Mouse (Mus musculus) telencephalon, adult 2 months (tissue): ENCODE measurements around the gene Itk.

Source experiments
- DNase-seq: peaks from one replicate; pipeline ENCODE4 v3.0.0-alpha.2; 2011; ENCODE audit warnings: low read depth, low spot score

The Itk gene

DNA sequence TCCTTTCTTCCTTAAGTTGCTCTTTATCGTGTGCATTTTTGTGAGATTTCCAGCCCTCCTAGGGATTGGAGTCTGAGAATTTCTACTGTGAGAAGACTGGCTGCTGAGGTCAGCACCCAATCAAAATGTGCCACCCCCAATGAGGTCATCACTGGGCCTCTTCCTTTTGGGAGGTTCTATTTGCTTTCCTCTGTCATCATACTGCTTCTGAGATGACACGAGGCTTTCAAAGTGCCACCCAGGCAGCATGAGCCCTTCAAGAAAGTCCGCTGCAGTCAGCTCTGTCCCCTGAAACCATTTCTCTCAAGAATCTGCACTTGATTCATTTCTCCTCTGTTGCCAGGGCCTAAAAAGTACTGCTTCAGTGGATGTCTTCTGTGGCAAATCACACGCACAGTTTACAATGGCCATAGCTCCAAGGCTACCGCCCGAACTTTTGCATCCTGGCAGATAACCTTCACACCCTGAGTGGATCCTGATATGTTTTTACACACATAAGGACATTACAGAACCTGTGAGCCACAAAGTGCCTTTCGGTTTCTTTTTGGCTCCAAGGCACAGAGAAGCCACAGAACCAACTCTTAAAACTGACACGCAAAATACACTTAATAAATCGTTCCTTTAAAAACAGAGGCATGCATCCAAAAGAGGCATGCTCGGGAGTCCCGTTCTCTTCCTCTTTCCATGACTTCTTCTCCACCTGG lies 80.9 kb downstream of the Itk start:
- no peak for DNase-seq

DNA sequence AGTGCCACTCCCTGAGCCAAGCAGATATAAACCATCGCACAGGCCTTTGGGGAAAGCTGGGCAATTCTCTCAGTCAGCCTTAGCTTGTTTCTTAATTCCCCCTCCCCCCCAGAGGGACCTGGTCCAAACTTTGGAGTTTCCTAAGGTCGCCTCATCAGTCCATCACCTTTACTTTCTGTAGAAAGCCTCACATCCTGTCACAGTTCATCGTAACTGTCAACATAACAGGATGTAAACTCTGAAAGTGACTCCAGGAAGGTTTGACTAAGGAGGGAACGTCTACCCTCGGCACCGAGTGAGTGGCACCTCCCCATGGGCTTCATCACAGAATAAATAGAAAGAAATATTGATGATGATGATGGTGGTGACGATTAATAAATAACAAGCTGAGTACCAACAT lies 81.5 kb downstream of the Itk start:
- no peak for DNase-seq

DNA sequence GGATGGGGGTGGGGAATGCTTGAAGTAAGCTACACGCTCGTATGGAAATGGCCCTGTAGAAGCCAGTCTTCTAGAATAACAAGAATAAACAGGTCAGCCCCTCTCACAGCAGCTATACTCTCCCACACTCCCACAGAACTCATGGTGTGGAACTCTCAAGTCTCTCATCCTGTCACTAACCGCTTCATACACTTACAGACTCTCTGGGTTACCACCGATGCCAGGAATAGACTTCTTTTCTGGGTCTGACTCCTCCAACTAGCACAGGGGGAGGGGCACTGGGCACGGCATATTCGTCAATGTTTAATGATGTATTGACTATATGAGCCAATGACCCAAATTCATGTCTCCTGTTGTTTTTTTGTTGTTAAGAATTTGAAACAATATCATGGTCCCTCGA lies 82.5 kb downstream of the Itk start:
- no peak for DNase-seq

DNA sequence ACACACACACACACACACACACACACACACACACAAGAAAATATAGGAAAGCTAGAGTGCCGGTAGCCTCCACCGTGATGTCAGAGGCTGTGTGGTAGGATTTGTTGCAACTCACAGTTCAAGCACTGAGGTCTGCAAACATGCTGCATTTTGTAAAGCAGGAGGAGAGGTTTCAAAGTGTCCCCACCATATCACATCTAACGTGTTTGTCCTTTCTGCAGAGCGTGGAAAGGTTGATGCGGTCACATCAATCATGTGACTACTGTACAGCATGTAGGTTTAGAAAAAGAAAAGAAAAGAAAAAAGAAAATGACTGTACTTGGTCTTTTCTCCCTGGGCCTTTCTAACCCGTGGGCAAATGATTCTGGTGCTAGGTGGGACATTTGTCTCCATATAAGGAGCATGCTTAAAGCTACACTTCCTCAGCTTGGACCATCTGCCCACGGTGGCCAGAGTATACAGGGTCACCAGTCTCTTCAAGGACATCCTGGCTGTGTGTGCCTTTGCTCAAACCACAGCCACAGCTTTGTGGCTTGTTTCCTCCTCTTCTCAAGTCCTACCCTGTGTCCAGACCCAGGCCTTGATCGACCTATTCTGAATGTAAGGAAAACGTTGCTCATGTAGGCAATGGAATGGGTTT lies 83.3 kb downstream of the Itk start:
- no peak for DNase-seq

DNA sequence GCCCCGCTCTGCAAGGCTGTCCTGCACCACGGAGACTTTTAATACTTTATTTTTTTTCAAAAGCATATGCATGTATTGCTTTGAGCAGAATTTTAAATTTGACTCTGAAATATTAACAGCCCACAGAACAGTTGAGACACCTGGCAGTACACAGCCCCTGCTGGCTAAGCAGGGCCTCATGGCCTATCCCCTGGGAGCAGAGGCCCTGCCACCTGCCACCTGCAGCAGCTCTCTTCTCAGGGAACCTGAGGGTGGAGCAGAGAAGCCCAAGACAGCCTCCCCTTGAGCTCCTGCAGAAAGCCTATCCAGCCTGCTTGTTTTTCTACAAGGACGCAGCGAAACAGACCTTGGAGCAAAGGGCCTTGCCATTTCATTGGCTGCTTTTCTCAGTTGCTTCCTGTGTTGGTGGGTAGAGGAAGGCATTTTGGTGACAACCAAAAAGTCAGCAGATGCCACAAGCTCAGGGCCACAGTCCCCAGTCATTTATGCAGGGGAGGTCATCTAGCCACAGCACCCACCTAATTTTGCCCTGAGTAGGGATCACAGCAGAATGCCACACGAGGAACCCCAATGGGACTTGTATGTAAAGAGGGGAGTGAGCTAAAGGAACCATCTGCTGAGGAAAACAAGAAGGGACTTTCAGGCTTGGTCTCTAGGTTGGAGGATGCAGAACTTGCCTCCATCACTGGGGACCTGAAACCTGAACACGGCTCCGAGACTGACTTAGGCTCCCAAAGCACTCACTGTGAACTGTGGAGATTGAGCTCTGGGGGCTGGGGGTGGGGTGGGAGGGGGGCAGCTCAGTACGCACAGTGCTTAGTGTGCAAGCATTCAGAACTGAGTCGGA lies 84.2 kb downstream of the Itk start:
- DNase-seq: no peak

DNA sequence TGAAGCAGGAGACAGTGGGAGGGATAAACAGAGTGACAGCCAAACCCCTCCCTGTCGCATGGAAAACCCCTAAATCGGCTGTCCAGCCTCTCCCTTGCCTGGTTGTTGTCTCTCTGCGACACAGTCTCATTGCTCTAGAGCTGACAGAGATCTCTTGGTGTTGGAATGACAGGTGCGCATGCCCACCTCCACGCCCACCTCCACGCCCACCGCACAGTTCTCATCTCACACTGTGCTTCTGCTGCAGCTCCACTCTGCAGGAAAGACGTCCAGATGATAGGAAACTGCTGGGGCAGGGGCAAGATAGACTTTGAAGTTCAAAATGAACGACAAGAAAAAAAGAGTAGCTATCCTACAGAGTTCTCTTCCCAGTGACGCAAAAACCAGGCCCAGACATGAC lies 85.2 kb downstream of the Itk start:
- no peak for DNase-seq

DNA sequence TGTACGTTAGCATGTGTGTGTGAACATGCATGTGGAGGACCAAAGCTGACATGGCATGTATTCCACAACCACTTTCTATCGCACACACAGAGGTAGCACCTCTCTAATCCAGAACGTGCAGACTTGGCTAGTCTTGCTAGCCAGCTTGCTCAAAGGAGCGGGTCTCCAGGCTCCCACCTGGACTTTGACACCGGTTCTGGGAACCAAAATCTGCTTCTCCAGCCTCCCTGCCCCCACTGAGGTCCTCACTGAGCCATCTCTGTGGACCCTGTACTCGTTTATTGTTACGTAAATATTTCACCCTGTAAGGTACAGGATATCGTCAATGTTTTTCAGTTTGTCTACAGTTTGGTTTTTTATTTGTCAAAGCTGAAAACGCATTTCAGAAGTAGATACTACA lies 86.8 kb downstream of the Itk start:
- DNase-seq: no peak

DNA sequence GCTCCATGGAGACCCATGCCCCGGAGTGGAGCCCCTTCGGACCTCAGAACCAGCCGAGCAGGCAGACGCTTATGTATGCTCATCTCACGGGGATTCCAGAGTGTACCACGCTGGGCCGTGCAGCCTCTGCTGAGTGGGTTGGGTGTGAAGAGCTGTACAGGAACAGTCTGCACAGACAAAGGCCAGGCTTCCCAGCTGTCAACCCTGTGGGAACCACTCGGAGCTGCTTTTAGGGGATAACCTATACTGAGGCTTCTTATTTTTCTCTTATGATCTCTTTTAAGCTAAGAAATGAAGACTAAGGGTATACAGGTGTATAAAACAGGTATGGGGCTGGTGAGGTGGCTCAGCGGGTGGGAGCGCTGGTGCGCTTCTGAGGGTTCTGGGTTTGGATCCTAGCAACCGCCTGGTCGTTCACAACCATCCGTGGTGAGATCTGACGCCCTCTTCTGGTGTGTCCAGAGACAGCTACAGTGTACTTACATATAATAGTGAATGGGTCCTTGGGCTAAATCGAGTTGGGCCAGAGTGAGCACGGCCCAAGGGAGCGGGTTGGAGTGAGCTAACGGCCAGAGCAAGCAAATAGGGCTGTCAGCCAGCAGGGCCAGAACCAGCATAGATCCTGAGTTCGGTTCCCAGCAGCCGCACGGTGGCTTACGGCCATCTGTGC lies 87.6 kb downstream of the Itk start:
- DNase-seq: no peak

DNA sequence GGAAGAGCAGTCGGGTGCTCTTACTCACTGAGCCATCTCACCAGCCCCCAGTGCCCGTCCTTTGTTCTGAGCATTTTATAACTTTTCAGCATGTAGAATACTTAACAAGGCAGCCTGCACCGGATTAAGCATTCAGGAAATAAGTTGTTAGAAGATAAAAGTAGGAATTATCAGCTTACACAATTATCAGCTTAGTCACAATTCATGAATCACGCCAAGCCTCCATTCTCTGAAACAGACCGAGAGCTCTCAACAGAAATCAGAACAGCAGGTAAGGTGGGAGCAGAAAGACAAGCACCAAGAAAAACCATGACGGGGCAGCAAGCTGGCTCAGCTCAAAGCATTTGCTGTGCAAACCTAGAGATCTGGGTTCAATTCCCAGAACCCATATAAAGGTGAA lies 89.4 kb downstream of the Itk start:
- DNase-seq: no peak

DNA sequence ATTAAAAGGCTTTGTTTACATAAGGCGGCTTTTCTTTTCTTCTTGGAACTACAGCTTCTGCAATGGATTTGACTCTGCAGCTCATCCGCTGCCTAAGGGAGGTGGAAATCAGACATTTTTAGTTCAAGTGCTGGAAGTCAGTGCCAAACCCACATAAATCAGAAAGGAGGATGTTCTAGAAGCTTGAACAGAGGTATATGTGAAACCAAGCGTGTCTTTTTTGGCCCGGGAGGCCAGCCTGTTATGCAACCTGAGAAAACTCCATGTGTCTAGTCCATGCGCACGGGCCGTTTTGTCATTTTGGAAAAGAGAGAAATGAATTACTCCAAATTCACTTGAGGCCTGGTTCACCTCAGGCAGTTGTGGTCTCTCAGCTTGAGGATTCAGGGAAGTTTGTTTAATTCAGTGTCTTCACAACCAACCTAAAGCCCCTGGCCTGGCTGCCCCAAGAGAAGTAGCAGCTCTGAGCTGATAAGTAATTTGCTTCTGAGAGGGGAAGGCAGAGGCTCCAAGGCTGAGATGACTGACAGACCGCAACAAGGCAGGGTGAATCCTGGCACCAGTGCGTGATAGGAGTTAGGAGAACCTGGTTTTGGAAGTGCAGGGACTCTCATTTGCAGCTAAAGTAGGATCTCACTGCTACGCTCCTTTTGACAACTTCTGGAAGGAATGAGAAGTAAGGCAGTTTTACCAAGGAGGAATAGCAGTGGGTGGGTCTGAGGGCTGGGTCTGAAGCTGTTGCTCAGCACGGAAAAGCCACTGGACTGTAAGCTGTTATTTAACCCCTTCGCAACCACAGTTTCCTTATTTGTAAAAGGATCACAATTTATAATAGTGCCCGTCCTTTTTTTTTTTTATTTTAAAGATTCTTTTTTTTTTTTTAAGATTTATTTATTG lies 90.2 kb downstream of the Itk start:
- no peak for DNase-seq

DNA sequence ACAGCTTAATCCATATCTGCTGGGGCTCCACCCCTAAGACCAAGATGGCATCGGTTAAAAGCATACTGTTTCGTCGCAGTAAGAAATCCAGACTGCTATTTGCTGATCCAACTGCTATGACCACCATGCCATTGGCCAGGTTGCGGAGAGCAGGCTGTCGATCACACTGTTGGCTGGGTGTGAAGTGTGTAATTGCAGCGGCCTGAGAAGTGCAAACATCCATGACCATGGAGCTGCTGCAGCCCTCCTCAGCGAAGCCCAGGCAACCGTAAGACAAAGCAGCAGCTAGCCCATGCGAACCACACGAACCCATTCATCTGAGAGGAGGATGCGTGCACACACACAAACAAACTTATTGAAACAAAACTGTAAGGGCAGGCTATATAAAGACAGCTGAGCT lies 94.9 kb downstream of the Itk start:
- DNase-seq: no peak

DNA sequence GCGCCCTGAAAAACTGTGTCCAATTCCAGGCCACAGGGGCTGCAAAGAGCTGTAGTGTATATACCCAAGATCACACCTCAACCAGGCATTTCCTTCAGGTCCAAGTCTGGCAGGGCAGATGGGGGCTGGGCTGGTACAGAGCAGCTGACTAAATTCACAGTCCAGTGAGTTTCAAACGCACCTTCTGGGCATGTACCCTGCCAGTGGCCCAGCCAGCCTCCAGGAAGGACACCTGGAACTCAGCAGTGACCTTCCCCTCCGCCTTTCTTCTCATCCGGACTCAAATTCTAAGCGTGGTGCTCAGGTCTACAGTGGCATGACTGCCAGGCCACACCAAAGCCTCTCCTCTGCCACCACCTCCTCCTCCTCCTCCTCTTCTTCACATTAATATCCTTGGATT lies 95.8 kb downstream of the Itk start:
- no peak for DNase-seq

DNA sequence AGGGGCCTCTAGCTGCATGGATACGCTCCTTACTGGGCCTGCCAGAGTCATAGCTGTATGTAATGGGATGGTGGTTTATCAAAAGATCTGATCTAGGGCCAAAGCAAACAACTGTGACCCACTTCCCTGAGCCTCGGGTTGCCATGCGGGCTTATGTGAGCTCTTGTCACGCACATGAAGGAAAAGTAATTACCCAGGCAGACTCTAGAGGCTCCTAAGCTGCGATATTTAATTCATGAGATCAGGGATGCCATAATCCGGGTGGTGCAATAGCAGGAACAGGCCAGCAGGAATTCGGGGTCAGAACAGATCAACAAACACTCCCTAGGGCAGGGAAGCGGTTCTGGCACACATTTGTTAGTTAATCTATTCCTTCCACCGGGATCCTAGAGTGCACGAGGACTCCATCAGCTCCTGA lies 98.3 kb downstream of the Itk start:
- DNase-seq: no peak

DNA sequence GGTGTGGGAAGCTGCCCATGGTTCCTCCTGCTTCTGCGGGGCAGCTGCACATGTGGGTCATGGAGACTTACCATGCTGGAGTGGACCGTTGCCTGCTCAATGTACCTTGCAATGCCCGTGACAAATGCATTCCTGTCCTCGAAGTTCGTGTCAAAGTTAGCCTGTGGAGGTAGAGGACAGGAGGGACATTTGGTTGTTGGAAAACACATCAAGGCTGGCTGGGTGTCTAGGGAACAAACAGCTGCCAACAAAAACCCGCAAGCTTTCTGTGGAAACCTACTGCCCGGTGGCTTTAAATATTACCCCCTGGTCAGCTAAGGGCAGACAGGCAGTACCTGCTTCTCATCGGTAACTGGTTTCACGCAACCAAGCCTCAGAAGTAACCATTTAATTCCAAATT lies 99.8 kb downstream of the Itk start:
- no peak for DNase-seq

DNA sequence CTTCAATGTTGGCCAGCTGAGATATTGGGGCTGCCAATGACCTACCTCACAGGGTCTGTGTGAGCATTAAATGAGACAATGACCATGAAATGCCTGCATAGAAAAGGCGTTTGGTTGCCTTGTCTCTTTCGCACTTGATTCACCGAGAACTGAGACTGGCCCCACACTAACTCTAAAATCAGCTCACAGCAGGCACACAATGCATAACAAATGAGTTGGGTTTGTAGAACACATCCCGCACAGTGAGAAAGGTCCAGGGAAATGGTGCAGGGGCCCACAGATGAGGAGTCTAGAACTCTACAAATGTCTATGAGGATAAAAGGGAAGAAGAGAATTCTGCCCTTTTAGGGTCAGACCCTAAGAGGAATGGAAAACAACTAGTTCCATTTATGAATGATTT lies 100.3 kb downstream of the Itk start:
- no peak for DNase-seq

DNA sequence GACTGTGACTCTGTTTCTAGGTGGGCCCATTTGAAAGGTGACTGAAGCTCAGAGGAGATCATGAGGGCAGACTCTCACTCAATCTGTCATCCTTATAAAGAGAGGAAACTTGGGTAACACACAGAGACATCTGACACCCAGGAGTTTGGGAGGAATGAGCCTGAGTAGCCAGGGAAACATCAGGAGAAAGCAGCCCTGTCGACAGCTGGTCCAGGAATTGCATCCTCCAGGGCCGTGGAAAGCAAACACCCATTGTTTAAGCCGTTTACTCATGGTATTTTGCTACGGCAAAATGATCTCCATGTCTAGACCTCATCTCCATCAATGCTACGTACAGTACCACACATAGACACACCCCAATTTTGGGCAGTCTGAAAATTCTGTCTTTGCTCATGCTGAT lies 101.2 kb downstream of the Itk start:
- DNase-seq: no peak

DNA sequence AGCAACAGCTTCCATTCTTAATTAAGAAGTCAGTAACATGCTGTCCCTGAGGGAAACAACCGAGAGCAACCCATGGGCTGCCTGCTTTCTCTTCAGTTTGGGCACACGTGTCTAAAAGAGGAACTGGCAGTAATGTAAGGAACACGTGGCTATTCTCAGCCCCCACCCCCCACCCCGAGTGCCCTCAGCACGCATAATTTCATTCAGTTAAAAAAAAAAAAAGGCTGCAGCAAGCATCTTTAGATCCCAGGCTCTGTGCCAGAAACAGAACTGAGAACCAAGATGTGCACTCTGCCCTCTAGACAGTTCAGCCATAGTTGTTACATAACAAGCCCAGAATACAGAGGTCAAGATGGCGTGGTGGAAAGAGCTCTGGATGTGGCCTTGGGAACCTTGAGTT lies 102.5 kb downstream of the Itk start:
- no peak for DNase-seq

DNA sequence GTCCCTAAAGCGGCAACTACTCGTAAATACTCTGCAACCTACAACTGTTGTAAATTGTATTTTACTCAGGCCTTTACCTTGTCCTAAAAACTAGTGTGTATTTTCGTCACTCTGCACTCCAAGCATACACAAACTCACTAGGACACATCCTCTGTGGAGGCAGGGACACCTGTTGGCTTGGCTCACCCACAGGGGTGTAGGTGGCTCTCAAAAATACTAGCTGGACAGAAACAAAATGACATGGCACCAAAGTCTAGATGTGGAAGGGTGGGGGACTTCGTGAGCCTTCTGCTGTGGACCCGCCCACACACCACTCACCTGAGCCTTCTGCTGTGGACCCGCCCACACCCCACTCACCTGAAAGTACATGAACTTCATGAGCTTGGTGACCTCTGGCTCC lies 105.5 kb downstream of the Itk start:
- no peak for DNase-seq

DNA sequence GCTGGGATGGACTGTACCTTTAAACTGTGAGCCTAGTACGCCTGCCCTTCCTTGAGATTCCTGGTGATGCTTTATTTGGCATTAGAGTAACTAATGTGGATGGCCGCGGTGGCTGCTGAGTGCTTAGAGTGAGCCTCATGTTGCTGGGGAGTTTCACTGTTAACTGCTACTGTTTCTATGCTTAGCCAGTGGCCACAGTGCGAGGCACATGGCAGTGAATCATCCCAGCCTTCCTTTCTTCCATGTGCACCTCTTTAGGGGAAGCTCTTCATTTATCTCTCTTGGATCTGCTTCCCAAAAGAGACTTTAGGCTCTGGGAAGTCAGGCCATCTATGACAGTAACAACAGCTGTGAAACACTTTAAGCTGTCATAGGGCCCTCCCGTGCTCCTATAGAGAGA lies 106.7 kb downstream of the Itk start:
- DNase-seq: no peak

DNA sequence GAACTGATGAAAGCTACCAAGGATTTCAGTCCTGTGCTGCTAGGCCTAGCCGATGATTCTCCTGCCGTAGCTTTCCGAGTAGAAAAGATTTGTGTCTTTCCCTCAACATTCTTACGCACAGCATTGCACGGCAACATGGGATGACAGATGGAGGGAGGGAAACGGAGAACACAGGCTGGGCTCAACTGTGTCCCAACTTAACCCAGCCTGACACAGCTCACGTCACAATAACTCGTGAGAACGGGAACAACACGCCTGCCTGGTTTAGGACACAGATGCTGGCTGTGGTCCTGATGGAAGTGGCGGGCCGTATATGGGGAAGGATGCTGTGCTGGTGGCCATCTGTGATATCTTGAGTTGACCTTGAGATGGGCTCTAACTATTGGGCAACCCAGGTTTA lies 110.6 kb downstream of the Itk start:
- no peak for DNase-seq

DNA sequence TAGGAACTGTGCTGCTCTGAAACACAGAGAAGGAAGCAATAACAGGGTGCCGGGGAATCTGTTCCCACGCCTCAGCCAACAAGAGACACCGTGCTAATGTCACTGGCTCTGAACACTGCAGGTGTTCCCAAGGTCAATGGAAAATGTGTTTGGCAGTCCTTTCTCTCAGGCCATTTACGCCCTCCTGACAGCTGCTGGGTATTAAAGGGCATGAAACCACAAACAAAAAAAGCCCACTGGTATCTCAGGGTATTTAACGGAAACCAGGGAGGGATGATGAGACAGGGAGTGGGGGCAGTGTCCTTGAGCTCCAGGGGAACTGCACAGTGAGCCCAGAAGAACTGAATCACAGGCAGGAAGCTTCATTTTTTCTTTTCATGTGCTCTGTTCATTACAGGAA lies 111.2 kb downstream of the Itk start:
- DNase-seq: no peak
